Mouse (Mus musculus) MEL (cell line): Measurements from ENCODE around the gene Tec. TPM values are rescaled to one million over a fixed set of nuclear protein-coding genes. Genes with fewer than 3 reads are reported as not detected.

Experiments
- DNase-seq: peaks from one replicate; pipeline ENCODE4 v3.0.0; 2011; ENCODE audit warnings: low read depth, low spot score
- H3K27ac ChIP-seq: 2 replicates; pipeline ENCODE4 v1.5.1; 2012; ENCODE audit warnings: low read depth, mild to moderate bottlenecking, control low read depth, low read length, moderate library complexity; ENCODE audit not compliant: control insufficient read depth
- H3K27me3 ChIP-seq, 2 experiments: fragments of 150-350 bp in 1 of 2; sonication (generic) in 1 of 2; 2 replicates each; pipeline ENCODE4 v1.6.1; 2012; ENCODE audit warnings: low read length in 2 of 2, mild to moderate bottlenecking in 2 of 2, improper control_type of control experiment in 1 of 2, moderate library complexity in 1 of 2; ENCODE audit not compliant: insufficient read depth in 2 of 2, control insufficient read depth in 1 of 2
- H3K36me3 ChIP-seq, 2 experiments: 2 replicates each; pipeline ENCODE4 v1.6.1; 2012 to 2014; ENCODE audit warnings: low read length in 2 of 2, improper control_type of control experiment in 1 of 2, inconsistent platforms in 1 of 2, mild to moderate bottlenecking in 1 of 2; ENCODE audit not compliant: insufficient read depth in 2 of 2, control insufficient read depth in 1 of 2
- H3K4me1 ChIP-seq, 2 experiments: fragments of 150-350 bp in 1 of 2; sonication (generic) in 1 of 2; 2 replicates each; pipeline ENCODE4 v1.6.1; 2012; ENCODE audit warnings: low read length in 2 of 2, improper control_type of control experiment in 1 of 2, mild to moderate bottlenecking in 1 of 2; ENCODE audit not compliant: insufficient read depth in 2 of 2, control insufficient read depth in 1 of 2
- H3K4me3 ChIP-seq, 2 experiments: fragments of 150-350 bp in 1 of 2; sonication (generic) in 1 of 2; 2 replicates each; pipeline ENCODE4 v1.5.1; 2012; ENCODE audit warnings: low read depth in 2 of 2, low read length in 2 of 2, mild to moderate bottlenecking in 2 of 2, moderate library complexity in 2 of 2, control low read depth in 1 of 2, improper control_type of control experiment in 1 of 2; ENCODE audit not compliant: control insufficient read depth in 1 of 2, insufficient read depth in 1 of 2
- H3K79me2 ChIP-seq: 2 replicates; pipeline ENCODE4 v1.6.1; 2012; ENCODE audit warnings: mild to moderate bottlenecking, low read length, moderate library complexity; ENCODE audit not compliant: control insufficient read depth, poor library complexity, insufficient read depth
- H3K9ac ChIP-seq: 2 replicates; pipeline ENCODE4 v1.6.1; 2012; ENCODE audit warnings: low read depth, mild to moderate bottlenecking, control low read depth, low read length, moderate library complexity; ENCODE audit not compliant: control insufficient read depth, poor library complexity, severe bottlenecking
- H3K9me3 ChIP-seq: fragments of 150-350 bp; sonication (generic); replicated peaks from 2 replicates; pipeline ENCODE4 v1.6.1; 2012; ENCODE audit warnings: mild to moderate bottlenecking, low read length, improper control_type of control experiment, moderate library complexity; ENCODE audit not compliant: insufficient read depth
- CHD2 ChIP-seq: IDR thresholded peaks from 2 replicates; pipeline ENCODE4 v1.6.1; 2011; ENCODE audit warnings: low read length, improper control_type of control experiment
- CTCF ChIP-seq, 3 experiments: IDR thresholded peaks in 2 of 3; conservative IDR thresholded peaks in 1 of 3; 2 replicates each; pipeline ENCODE4 v1.5.1; 2011 to 2012; ENCODE audit warnings: low read length in 3 of 3, low read depth in 2 of 3, mild to moderate bottlenecking in 2 of 3, improper control_type of control experiment in 1 of 3, inconsistent platforms in 1 of 3, mixed read lengths in 1 of 3, moderate library complexity in 1 of 3; ENCODE audit not compliant: control insufficient read depth in 1 of 3, insufficient read depth in 1 of 3, poor library complexity in 1 of 3, severe bottlenecking in 1 of 3
- E2F4 ChIP-seq: IDR thresholded peaks from 2 replicates; pipeline ENCODE4 v1.6.1; 2011; ENCODE audit warnings: low read depth, low read length, improper control_type of control experiment, borderline replicate concordance
- GATA1 ChIP-seq: IDR thresholded peaks from 2 replicates; pipeline ENCODE4 v1.6.1; 2011; ENCODE audit warnings: low read depth, low read length, improper control_type of control experiment
- HCFC1 ChIP-seq: IDR thresholded peaks from 2 replicates; pipeline ENCODE4 v1.6.1; 2012; ENCODE audit warnings: low read depth, mild to moderate bottlenecking, inconsistent platforms, low read length, improper control_type of control experiment, moderate library complexity
- KAT2A ChIP-seq: conservative IDR thresholded peaks from 2 replicates; pipeline ENCODE4 v1.6.1; 2012; ENCODE audit warnings: low read depth, low read length, improper control_type of control experiment, inconsistent platforms
- MAX ChIP-seq: IDR thresholded peaks from 2 replicates; pipeline ENCODE4 v1.6.1; 2011; ENCODE audit warnings: low read length, improper control_type of control experiment
- MAZ ChIP-seq: IDR thresholded peaks from 2 replicates; pipeline ENCODE4 v1.6.1; 2012; ENCODE audit warnings: low read depth, mild to moderate bottlenecking, inconsistent platforms, low read length, improper control_type of control experiment
- MYC ChIP-seq: IDR thresholded peaks from 2 replicates; pipeline ENCODE4 v1.6.1; 2011; ENCODE audit warnings: low read depth, mild to moderate bottlenecking, low read length, improper control_type of control experiment, moderate library complexity
- NELFE ChIP-seq: IDR thresholded peaks from 2 replicates; pipeline ENCODE4 v1.6.1; 2011; ENCODE audit warnings: low read depth, low read length, improper control_type of control experiment
- NRF1 ChIP-seq: IDR thresholded peaks from 2 replicates; pipeline ENCODE4 v1.6.1; 2014; ENCODE audit warnings: low read depth, mild to moderate bottlenecking, inconsistent platforms, low read length, improper control_type of control experiment, moderate library complexity; ENCODE audit not compliant: poor library complexity, insufficient read depth, severe bottlenecking
- POLR2A ChIP-seq, 2 experiments: IDR thresholded peaks; 2 replicates each; pipeline ENCODE4 v1.6.1; 2011 to 2012; ENCODE audit warnings: low read length in 2 of 2, mild to moderate bottlenecking in 2 of 2, control low read depth in 1 of 2, improper control_type of control experiment in 1 of 2, low read depth in 1 of 2, moderate library complexity in 1 of 2; ENCODE audit not compliant: control insufficient read depth in 1 of 2, insufficient read depth in 1 of 2, poor library complexity in 1 of 2
- POLR2AphosphoS2 ChIP-seq: IDR thresholded peaks from 2 replicates; pipeline ENCODE4 v1.6.1; 2011; ENCODE audit warnings: low read length, improper control_type of control experiment
- SMC3 ChIP-seq: IDR thresholded peaks from 2 replicates; pipeline ENCODE4 v1.6.1; 2011; ENCODE audit warnings: low read depth, low read length, improper control_type of control experiment
- TAL1 ChIP-seq: IDR thresholded peaks from 2 replicates; pipeline ENCODE4 v1.6.1; 2012; ENCODE audit warnings: mild to moderate bottlenecking, inconsistent platforms, low read length, moderate library complexity, mixed read lengths
- USF1 ChIP-seq: IDR thresholded peaks from 2 replicates; pipeline ENCODE4 v1.6.1; 2014; ENCODE audit warnings: low read depth, mild to moderate bottlenecking, inconsistent platforms, low read length, improper control_type of control experiment, moderate library complexity
- USF2 ChIP-seq, 2 experiments: IDR thresholded peaks; 2 replicates each; pipeline ENCODE4 v1.6.1; 2011 to 2012; ENCODE audit warnings: improper control_type of control experiment in 2 of 2, low read length in 2 of 2, borderline replicate concordance in 1 of 2, inconsistent platforms in 1 of 2, low read depth in 1 of 2, mild to moderate bottlenecking in 1 of 2; ENCODE audit not compliant: insufficient read depth in 1 of 2
- ZKSCAN1 ChIP-seq: IDR thresholded peaks from 2 replicates; pipeline ENCODE4 v1.6.1; 2012; ENCODE audit warnings: low read depth, mild to moderate bottlenecking, inconsistent platforms, low read length, improper control_type of control experiment, moderate library complexity
- ZMIZ1 ChIP-seq: IDR thresholded peaks from 2 replicates; pipeline ENCODE4 v1.6.1; 2012; ENCODE audit warnings: low read depth, mild to moderate bottlenecking, inconsistent platforms, low read length, improper control_type of control experiment, moderate library complexity
- polyA plus RNA-seq, 2 experiments: library from polyadenylated mRNA; stranded (reverse) in 1 of 2; unstranded in 1 of 2; fragments of >175 nt in 1 of 2; fragments of >200 nt in 1 of 2; gene quantifications; 2 replicates each; pipeline versions ENCODE4 v1.2.1 to v1.2.4; 2012; ENCODE audit warnings: low replicate concordance in 2 of 2, low read depth in 1 of 2; ENCODE audit not compliant: insufficient read length in 2 of 2, insufficient read depth in 1 of 2, missing spikeins in 1 of 2
- total RNA-seq: library from RNA; depleted of rRNA; stranded (reverse); fragments of 300-350 nt; gene quantifications from 2 replicates; pipeline ENCODE4 v1.2.3, GENCODE M21; 2012

Tec gene
- total and polyA plus RNA-seq, 3 experiments: 44.8 to 61.1 TPM; not detected in 1

DNA sequence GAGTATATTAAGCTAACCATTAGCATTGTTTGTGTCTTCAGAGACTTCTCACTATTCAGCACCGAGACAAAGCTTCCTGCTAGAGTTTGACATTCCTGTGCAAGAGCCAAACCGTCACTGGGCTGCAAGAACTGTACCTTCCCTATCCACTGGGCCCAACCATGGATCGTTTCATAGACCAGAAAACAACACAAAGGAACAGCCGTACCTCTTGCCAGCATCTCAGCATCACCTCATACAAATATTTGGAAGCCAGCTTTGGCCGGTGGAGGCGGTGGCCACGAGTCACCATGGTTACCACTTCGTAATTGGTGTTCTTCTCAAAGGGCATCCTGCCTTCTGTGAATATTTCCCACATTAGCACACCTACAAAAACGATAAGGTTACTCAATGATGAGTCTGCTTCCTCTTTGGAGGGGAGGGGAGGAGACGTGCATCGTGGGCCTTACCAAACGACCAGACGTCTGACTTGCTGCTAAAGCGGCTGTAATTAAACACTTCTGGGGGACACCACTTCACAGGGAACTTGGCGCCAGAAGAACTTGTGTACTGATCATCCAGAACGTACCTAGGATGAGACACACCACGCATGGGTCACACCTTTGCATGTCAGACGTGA, 111.0 kb downstream of the Tec start:
- Histone ChIP-seq H3K4me3 (no peak overlapping the region), H3K79me2 (no peaks in the 10 kb centered on the region), H3K27ac (no peak overlapping the region), H3K27me3 (no peaks in the 10 kb centered on the region), H3K36me3 (peaks cover 2 to 48% of the 10 kb centered on the region in 2 experiments; a peak in 3 of 4 replicates), H3K9me3 (no peaks in the 10 kb centered on the region), H3K4me1 (peaks cover 0 to 3% of the 10 kb centered on the region in 2 experiments; a peak in 3 of 4 replicates), H3K9ac (no peak overlapping the region)
- TF ChIP-seq POLR2A (IDR thresholded peaks at IDR 0.05; ENCODE audit: control insufficient read depth in 1 of 2, insufficient read depth in 1 of 2, low read depth in 1 of 2, low read length in 2 of 2, poor library complexity in 1 of 2): no peak
- no peak for TF ChIP-seq HCFC1
- TF ChIP-seq SMC3: no peak
- TF ChIP-seq USF2 (IDR thresholded peaks at IDR 0.05; ENCODE audit: borderline replicate concordance in 1 of 2, insufficient read depth in 1 of 2, low read depth in 1 of 2, low read length in 2 of 2): no peak
- no peak for TF ChIP-seq MYC
- no peak for TF ChIP-seq MAX
- TF ChIP-seq TAL1: no peak
- TF ChIP-seq E2F4: no peak
- no peak for DNase-seq

DNA sequence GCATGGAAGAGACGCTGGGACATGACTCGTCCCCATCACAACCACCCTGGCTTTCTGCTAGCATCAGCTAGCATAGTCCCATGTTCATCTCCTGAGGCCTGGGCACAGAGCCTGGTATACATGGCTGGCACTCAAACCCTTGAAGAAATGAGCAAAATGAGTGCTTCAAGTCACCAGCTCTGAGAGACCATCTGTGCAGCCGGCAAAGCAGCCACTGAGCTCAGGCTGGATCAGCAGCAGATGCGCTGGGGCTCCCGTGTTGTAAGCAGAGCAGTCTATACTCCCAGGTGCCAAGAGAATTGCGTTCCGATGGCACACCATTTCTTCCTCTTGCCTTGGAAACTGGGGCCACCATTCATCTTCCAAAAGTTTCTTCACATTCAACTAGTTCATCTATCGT, 112.3 kb downstream of the Tec start:
- H3K27ac ChIP-seq: no peak overlapping the region
- no peaks in the 10 kb centered on the region for H3K27me3 ChIP-seq
- no peak for DNase-seq
- H3K4me1 ChIP-seq: peaks cover 0 to 3% of the 10 kb centered on the region in 2 experiments; a peak in 3 of 4 replicates
- H3K36me3 ChIP-seq: peaks cover 2 to 34% of the 10 kb centered on the region in 2 experiments; a peak in 3 of 4 replicates
- H3K9ac ChIP-seq: no peak overlapping the region
- TF ChIP-seq GATA1: no peak
- no peak for TF ChIP-seq CHD2
- no peaks in the 10 kb centered on the region for H3K9me3 ChIP-seq
- H3K4me3 ChIP-seq: no peak overlapping the region
- no peaks in the 10 kb centered on the region for H3K79me2 ChIP-seq

DNA sequence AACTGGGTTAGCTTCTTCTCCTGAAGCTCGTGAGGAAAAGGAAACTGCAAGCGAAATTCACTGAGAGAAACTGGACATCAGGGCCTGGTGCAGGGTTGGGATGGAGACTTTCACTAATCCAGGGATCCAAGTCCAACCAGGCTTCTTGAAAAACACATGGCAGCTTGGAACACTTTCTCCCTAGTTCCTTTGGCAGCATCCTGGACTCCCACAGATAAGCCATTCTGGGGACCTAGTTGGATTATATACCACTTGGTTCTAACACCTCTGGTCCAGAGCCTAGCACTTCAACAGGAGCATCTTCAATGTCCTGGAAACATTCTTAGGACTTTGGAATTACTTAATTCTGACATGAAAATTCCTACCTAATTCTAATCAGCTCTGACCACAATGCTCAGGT, 113.2 kb downstream of the Tec start:
- no peak for DNase-seq
- H3K36me3 ChIP-seq: peaks cover 2 to 25% of the 10 kb centered on the region in 2 experiments; a peak in 3 of 4 replicates
- no peak overlapping the region for H3K9ac ChIP-seq
- H3K4me3 ChIP-seq: no peak overlapping the region
- no peak overlapping the region for H3K27ac ChIP-seq
- H3K4me1 ChIP-seq: peaks cover 0 to 3% of the 10 kb centered on the region in 2 experiments; a peak in 3 of 4 replicates
- no peaks in the 10 kb centered on the region for H3K79me2 ChIP-seq
- TF ChIP-seq USF1 (no peak), POLR2AphosphoS2 (no peak), ZMIZ1 (no peak), KAT2A (no peak), MAX (no peak), MAZ (no peak), NELFE (no peak), ZKSCAN1 (no peak), NRF1 (no peak), SMC3 (no peak), USF2 (IDR thresholded peaks at IDR 0.05; ENCODE audit: borderline replicate concordance in 1 of 2, insufficient read depth in 1 of 2, low read depth in 1 of 2, low read length in 2 of 2) (no peak), CTCF (IDR thresholded peaks at IDR 0.05 in 2 of 3, conservative IDR thresholded peaks at IDR 0.05 in 1 of 3; ENCODE audit: control insufficient read depth in 1 of 3, insufficient read depth in 1 of 3, low read depth in 2 of 3, low read length in 3 of 3, poor library complexity in 1 of 3, severe bottlenecking in 1 of 3) (no peak), E2F4 (no peak)
- no peaks in the 10 kb centered on the region for H3K27me3 ChIP-seq
- H3K9me3 ChIP-seq: no peaks in the 10 kb centered on the region
